29 mouse cellular contexts compared by ENCODE assay signal in the genomic region with DNA sequence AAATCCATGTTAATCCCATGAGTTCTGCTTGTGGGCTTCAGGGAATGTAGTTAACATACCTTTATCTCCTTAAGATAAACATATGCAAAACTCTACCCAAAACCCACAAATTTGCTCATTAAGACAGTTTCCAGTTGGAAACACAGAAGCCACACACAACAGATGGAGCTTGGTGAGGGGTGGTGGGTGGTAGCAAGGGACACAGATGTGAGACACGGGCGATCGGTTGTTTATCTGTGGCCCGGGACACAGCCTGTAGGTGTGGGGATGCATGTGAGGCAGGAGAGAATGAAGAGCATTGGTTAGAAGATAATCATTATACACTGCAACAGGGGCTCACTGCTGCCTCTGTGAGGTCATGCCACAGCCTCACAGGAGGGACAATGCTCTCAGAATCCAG.
DNase-seq lines count a peak whose midpoint lies in the region; ATAC-seq lines count a peak whose summit lies in the region.
"Had no signal": no experiment of that assay in that cellular context is flagged by ENCODE, and none has a peak within 500 bp of the region (broad histone marks: within the 10 kb centered on the region; RNA-seq: fewer than 3 reads in every experiment).

No protein-coding gene starts in this region.

- no peak for ATAC-seq in midbrain, embryonic 15.5 days (replicated peaks)
- ATAC-seq: forebrain, embryonic 16.5 days; intestine, postnatal 0 days; lung, postnatal 0 days had no signal

- no peak overlapping the region for H3K27ac ChIP-seq in midbrain, embryonic 15.5 days
- H3K27ac ChIP-seq: forebrain, embryonic 10.5 days; gastrocnemius, adult 2 months; heart, adult 2 months; hindbrain, embryonic 13.5 days; liver, embryonic 13.5 days; neural tube, embryonic 15.5 days had no signal

- H3K4me1 ChIP-seq in midbrain, embryonic 15.5 days, result no peaks in the 10 kb centered on the region
- H3K4me1 ChIP-seq: heart, embryonic 12.5 days; hindbrain, embryonic 13.5 days; liver, embryonic 13.5 days; neural tube, embryonic 15.5 days had no signal

- no peak overlapping the region for H3K4me2 ChIP-seq in midbrain, embryonic 15.5 days
- H3K4me2 ChIP-seq: heart, embryonic 12.5 days; hindbrain, embryonic 13.5 days; liver, embryonic 13.5 days; neural tube, embryonic 15.5 days had no signal

- 90% methylated on average over 4 of the region's 4 CpGs for WGBS in midbrain, embryonic 15.5 days

- no peaks in the 10 kb centered on the region for H3K27me3 ChIP-seq in midbrain, embryonic 15.5 days (replicated peaks)
- H3K27me3 ChIP-seq: heart, embryonic 12.5 days; hindbrain, embryonic 13.5 days; liver, embryonic 13.5 days; neural tube, embryonic 15.5 days had no signal

- no peak overlapping the region for H3K9ac ChIP-seq in midbrain, embryonic 15.5 days
- H3K9ac ChIP-seq: heart, embryonic 12.5 days; hindbrain, embryonic 13.5 days; liver, embryonic 13.5 days; neural tube, embryonic 15.5 days had no signal

- H3K36me3 ChIP-seq in midbrain, embryonic 15.5 days (replicated peaks), result no peaks in the 10 kb centered on the region
- H3K36me3 ChIP-seq: forebrain, embryonic 10.5 days; G1E; heart, embryonic 12.5 days; hindbrain, embryonic 13.5 days; liver, embryonic 13.5 days; neural tube, embryonic 15.5 days had no signal

- peak; percentile 52 for DNase-seq in layer of hippocampus, adult 11-12 months (ENCODE audit: low spot score)
- no peak for DNase-seq in layer of hippocampus, postnatal 25 days (ENCODE audit: extremely low spot score in 1 of 2, low spot score in 1 of 2)
- peak; percentile 35 for DNase-seq in brain, adult 2 months (ENCODE audit: low read depth, low spot score)
- peak; percentile 17 for DNase-seq in layer of hippocampus, adult 9-10 months (ENCODE audit: low spot score)
- peak; percentile 32 for DNase-seq in yolk sac, embryonic 10.5 days (ENCODE audit: low spot score)
- DNase-seq in MN1 (ENCODE audit: low spot score), result no peak
- DNase-seq: adrenal gland, postnatal 25 days; cerebellum, adult 18-20 months; cerebellum, postnatal 25 days; gastrocnemius, adult 2 months; gastrocnemius, postnatal 36 days; heart, adult 2 months; heart, postnatal 4 days; kidney, adult 9 months; kidney, postnatal 10 days; left cerebral cortex, postnatal 4 days; liver, embryonic 13.5 days; lung, adult 18-20 months; lung, postnatal 4 days; midbrain, embryonic 14.5 days had no signal

- no peak overlapping the region for H3K4me3 ChIP-seq in midbrain, embryonic 15.5 days
- H3K4me3 ChIP-seq: forebrain, embryonic 10.5 days; gastrocnemius, adult 2 months; heart, adult 2 months; heart, embryonic 12.5 days; hindbrain, embryonic 13.5 days; liver, embryonic 13.5 days; neural tube, embryonic 15.5 days had no signal

- no peaks in the 10 kb centered on the region for H3K9me3 ChIP-seq in midbrain, embryonic 15.5 days
- H3K9me3 ChIP-seq: forebrain, embryonic 10.5 days; hindbrain, embryonic 13.5 days; liver, embryonic 13.5 days; neural tube, embryonic 15.5 days had no signal

Comparison
In these comparisons a context has a peak if more than half of its experiments do, and no peak if none do; other contexts are left out.
1. DNase-seq: peak in layer of hippocampus, adult 11-12 months (single experiment), brain, adult 2 months (single experiment), layer of hippocampus, adult 9-10 months (single experiment) and yolk sac, embryonic 10.5 days (single experiment); none in layer of hippocampus, postnatal 25 days (0 of 2) and MN1 (single experiment).